Mouse (Mus musculus): ENCODE measurements at regions not wholly inside any gene's neighbourhood (a gene's known extent, or its start where the extent isn't known, plus 50 kb on each side); places are given as distances from the start of the nearest gene placed in this dataset.
"Not testable (repeated sequence)": the region's sequence is repeated elsewhere in the genome, so short reads cannot be mapped to it uniquely, and the experiment has no call there.

DNA sequence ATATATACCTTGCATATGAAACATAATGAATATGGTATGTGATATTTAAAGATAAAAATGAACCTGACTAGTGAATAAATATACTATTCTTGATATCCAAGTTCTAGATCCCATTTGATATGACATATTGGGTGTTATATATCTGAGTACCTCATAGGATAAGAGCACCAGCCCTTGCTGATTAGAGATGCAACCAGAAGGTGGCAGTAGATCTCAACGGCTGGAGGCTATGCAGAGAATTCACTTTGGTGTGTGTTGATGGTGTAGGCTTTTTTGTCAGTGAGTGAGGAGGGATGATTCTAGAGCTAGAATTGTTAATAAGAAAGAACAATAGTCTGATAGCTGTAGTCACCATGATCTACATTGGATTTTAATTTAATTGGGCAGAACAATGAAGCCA is 729.2 kb upstream of the Olfr1507 start:
- DNase-seq (ENCODE audit: low spot score in 2 of 2) = not testable (repeated sequence)

DNA sequence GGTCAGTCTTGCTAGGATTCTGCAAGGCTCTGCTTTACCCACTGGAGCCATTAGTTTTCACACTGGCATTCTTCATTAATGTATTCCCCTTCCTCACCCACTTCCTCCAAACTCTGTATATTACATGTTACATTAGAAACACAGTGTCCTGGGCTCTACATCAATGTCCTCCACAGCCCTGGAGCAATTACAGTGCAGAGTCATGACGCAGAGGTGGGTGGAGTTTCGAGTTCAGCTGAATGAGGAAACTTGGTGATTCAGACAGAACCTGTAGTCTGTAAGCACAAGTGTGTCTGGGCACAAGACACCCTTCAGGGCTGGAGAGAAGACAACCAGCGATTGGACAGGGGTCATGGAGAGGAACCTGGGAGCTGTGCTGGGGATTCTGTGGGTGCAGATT is 715.0 kb upstream of the Olfr1507 start:
- not testable (repeated sequence) for DNase-seq (ENCODE audit: low spot score in 2 of 2)

DNA sequence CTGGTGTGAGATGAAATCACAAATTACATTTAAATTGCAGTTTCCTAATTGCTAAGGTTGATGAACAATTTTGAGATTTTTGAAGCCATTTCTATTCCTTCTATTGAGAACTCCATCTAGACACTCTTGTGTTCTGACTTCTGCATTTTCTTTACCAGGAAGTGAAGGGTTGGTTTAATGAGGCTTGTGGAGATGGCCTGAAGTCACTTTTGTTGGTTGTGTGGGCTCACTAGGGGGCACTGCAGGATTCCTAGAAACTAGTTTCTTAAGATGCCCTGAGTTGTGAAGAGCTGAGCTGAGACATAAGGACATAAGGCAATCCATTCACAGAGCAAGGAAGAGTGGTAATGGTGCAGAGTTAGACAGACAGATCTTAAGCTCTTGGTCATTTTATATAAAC is 713.7 kb upstream of the Olfr1507 start:
- DNase-seq (ENCODE audit: low spot score in 2 of 2) = not testable (repeated sequence)

DNA sequence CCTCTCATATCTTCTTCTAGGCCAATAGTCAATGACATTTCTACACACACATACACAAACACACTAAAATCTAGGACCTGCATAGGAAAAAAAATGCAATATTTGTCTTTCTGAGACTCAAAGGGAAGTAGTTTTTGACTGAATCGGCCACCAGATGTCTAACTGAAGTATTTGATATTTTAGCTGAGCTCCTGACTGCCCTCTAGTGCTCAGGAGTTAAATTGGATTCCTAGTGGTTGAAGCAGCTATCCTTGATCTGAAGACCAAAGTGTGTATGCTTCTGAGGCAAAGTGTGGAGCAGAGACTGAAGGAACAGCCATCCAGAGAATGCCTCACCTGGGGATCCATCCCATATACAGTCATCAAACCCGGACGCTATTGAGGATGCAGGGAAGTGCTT is 695.4 kb upstream of the Olfr1507 start:
- DNase-seq (ENCODE audit: low spot score in 2 of 2) = not testable (repeated sequence)

DNA sequence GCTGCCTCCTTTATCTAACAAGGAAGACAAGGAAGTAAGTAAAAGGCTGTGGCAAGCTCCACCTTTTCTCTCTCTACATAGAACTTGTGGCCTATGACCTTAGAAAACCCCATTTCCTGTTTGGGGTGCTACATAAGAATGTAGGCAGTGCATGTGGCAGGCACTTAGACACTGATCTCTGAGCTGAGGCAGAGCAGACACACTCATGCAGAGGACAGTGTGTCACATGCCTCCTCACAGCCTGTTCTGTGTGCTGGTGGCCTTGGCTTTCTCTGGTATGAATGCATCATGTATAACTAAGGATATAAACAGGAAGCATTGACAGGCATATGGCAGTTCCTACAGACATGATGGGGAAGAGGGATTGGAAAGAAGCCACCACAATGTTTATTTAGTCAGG is 678.5 kb upstream of the Olfr1507 start:
- not testable (repeated sequence) for DNase-seq (ENCODE audit: low spot score in 2 of 2)

DNA sequence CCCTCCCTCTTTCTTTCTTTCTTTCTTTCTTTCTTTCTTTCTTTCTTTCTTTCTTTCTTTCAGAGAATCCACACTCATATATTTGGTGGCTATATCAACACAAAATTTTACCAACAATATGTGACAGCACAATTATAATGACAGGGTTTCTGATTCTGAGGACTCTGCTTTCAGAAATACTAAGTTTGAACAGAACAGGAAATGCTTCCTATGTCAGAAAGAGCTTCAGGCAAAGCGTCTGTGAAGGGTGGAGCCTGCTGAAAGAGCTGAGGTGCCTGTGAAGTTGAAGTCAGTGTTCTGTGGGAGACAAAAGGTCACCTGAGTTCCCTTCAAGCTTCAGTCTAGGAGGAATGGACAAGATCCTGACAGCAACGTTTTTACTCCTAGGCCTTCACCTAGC is 670.8 kb upstream of the Olfr1507 start:
- not testable (repeated sequence) for DNase-seq (ENCODE audit: low spot score in 2 of 2)

DNA sequence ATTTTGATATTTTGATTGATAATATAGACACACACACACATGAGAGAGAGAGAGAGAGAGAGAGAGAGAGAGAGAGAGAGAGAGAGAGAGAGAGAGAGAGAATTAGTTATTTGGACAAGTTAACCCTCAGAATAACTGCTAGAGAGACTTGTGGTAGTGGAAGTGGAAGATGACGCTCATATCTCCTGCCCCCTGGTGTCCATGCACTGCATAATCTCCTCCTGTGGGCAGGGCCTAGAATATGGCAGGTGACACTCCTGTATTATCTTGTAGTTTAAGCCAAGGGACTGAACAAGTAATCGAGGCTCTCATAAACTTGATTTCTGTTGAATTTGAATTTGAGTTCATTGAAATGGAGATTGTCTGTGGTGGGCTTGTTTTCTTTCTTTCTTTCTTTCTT is 663.5 kb upstream of the Olfr1507 start:
- not testable (repeated sequence) for DNase-seq (ENCODE audit: low spot score in 2 of 2)

DNA sequence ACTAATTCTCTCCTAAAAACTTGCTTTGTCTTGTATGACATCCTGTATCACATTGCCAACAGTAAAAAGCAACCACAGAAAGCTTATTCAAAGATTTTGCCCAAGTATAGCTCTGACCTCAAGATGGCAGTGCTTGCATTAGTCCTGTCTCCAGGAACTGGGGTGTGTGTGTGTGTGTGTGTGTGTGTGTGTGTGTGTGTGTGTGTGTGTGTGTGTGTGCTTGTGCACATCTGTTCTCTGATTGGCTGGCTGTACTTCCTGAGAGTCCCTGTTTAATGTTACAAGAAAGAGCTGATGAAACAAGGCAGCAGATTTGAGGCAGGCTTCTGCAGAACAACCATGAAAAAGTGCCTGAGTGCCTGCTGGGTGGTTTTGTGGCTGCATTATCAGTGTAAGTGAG is 639.2 kb upstream of the Olfr1507 start:
- not testable (repeated sequence) for DNase-seq (ENCODE audit: low spot score in 2 of 2)

DNA sequence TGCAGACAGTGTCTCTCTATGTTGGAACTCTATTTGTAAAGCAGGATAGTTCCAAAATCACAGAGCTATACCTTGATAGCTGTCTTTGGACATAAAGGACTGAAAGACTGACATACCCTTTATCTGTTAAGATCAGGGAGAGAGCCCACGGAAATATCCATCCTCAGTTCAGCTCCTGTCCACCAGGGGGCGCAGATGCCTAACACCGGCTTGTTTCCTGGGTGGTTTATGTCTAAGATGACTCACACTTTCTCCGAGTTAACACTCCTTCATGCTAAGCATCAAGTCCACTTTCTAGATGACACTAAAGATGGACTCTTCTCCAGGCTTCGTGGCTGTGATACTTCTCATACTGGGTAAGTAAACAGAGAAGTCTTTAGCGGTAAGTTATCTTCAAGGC is 636.8 kb upstream of the Olfr1507 start:
- DNase-seq (ENCODE audit: low spot score in 2 of 2) = peak in 1 of 2 experiments; percentile 9

DNA sequence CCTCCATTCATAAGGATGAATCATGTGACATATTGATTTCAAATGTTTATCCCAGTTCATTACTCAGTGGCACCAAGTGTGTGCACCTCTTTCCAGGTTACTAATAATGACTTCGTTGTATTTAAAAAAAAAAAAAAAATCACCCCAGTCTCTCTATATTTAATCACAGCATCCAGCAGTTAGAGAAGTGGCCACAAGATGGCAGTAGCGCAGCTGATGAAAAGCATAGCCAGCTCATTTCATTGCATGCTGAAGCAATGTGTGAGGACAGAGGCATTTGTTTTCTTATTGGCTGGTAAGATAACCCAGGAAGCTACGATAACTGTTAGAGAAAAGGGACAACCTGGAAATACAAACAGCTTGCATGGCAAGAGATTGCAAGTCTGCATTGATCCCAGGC is 626.2 kb upstream of the Olfr1507 start:
- peak in 1 of 2 experiments; percentile 9 for DNase-seq (ENCODE audit: low spot score in 2 of 2)

DNA sequence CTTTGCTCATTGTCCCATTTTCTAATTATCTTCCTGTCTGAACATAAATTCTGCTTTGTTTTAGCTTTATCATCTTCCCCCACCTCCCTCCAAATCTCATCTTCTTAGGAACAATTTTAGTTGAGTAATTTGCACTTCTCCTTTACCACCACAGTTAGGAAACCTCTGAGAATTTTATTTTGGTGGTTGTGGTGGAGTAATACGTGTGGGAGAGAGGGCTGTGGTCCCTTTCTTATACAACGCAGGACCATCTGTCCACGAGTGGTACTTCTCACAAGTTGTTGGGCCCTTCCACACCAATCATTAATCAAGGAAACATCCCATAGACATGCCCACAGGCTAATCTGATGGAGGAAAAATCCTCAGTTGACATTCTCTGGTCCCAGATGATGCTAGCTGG is 614.2 kb upstream of the Olfr1507 start:
- DNase-seq (ENCODE audit: low spot score in 2 of 2) = not testable (repeated sequence)

DNA sequence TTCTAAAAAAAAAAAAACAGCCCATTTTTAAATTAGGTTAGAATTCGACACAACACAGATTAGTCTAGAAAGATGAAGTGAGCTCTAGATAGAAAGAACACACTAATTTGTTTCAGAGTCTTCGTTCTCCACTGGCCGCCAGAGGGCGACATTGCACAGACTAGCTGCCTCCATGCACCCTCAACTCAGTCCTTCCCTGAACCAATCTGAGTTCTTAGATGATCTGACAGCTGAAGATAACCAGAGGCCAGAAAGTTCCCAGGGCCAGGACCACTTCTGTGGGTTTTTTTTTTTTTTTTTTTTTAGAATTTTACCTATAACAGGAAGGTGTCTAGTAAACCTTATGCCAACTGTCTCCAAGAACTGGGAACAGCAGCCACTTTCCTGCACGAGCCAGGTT is 605.8 kb upstream of the Olfr1507 start:
- not testable (repeated sequence) for DNase-seq (ENCODE audit: low spot score in 2 of 2)

DNA sequence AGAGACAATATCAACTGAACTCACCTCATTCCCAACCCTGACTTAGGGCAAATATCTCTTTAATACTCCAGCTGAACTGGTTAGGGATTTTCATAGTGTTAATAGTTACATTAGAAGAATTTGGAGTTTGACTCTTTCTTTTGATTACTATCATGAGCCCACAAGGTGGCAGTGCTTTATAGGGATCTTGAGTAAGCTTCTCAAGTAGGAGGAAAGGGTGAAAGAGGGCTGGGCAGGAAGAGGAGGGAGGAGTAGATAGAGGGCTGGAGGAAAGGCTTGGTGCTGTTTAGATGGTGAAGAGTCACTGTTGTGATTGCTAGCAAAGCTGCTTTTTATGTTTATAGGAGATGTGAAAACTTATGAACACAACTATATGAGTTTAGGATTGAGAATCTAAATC is 595.4 kb upstream of the Olfr1507 start:
- not testable (repeated sequence) for DNase-seq (ENCODE audit: low spot score in 2 of 2)

DNA sequence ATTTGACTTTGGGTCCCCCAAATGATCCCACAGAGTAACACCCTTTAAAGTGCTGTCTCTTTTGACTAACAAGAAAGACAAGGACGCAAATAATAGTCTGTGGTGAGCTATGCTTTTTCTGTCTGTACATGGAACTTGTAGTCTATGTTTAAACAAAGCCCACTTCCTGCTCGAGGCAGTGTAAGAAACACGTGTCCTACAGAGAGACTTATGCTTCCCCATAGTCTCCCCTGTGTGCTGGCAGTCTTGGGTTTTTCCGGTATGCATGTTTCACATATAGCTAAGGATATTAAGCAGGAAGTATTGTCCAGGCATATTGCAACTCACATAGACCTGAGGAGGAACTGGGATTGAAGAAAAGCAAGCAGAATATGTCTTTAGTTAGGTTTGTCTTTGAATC is 586.3 kb upstream of the Olfr1507 start:
- not testable (repeated sequence) for DNase-seq (ENCODE audit: low spot score in 2 of 2)

DNA sequence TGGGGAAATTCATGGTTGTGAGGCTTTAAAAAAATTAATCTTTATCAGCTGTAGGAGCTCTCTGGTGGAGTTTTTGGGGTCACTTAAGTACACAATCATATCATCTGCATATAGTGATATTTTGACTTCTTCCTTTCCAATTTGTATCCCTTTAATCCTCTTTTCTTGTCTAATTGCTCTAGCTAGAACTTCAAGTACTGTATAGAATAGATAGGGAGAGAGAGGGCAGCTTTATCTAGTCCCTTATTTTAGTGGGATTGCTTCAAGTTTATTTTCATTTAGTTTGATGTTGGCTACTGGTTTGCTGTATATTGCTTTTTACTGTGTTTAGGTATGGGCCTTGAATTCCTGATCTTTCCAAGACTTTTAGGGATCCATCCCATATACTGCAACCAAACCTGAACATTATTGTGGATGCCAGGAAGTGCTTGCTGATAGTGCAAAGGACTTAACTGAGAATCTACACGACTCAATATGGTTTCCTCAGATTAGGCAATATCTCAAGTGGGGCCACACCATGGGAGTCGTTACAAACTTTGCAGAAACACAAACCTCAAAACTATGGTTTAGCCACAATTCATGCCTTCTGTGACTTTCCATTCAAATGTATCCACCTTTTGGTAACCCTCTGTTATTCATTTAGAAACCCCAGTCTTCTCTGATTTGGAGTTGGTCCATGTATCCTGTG is 585.6 kb upstream of the Olfr1507 start:
- not testable (repeated sequence) for DNase-seq (ENCODE audit: low spot score in 2 of 2)

DNA sequence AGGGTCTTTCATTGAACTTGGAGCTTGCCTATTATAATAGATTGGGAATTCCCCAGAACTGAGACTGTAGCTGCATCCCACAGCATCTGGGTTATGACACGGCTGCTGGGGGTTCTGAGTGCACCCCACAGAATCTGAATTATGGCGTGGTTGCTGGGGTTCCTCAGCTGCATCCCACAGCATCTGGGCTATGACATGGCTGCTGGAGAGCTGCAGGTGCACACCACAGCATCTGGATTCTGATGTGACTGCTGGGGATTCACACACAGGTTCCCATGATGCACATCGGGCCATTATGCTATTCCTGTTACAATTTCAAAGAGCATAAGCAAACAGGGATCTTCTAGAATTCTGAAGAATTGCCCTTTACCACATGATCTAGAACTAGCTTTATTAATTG is 585.0 kb upstream of the Olfr1507 start:
- DNase-seq (ENCODE audit: low spot score in 2 of 2) = not testable (repeated sequence)

DNA sequence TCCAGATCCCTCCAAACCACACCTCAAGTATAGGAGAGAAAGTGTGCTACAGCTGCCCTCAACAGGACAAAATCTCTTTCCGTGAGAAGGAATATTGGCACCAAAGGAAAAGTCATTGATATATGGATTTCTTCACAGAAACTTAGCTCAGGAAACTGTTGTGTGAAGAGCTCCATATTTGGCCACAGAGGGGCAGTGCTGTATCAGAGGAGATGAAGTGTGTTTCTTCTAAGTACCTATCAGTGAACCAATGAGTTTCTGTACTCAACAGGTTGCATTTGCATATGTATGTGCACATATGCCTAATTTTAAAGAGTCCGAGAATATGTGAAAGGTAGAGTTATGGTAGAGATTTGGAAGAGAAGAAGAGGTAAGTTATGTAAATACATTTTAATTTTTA is 580.4 kb upstream of the Olfr1507 start:
- DNase-seq (ENCODE audit: low spot score in 2 of 2) = not testable (repeated sequence)

DNA sequence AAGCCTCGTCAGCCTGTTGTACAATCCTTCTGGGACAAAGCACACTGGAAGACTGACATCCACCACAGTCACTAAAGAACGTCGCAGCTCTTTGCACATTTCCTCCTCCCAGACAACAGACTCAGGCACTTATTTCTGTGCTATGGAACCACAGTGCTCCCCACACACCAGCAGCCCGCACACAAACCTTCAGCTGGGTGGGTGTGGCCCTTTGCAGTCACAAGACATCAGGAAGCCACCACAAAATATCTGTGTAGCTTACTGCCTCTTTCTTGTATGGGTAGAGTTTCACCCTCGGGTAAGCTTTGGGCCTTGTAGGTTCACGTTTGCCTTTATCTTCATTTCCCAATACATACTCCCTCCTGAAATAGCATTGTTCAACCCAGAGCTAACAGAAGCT is 577.6 kb upstream of the Olfr1507 start:
- DNase-seq (ENCODE audit: low spot score in 2 of 2) = not testable (repeated sequence)

DNA sequence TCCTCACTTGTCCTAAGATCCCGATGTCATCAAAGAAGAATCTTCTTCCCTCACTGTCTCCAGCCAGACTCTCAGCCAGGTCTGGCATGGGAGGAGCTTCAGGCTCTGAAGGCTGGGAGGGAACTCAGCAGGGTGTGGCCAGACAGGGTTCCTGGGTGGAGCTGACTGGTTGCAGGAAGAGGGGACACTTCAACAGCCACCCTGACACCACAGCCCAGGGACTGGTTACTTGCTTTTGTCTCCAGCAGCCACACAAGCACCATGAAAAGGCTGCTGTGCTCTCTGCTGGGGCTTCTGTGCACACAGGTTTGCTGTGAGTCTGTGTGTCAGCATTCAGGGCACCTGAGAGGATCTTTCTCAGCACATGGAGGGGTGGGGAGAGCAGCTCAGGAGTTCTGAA is 577.0 kb upstream of the Olfr1507 start:
- not testable (repeated sequence) for DNase-seq (ENCODE audit: low spot score in 2 of 2)

DNA sequence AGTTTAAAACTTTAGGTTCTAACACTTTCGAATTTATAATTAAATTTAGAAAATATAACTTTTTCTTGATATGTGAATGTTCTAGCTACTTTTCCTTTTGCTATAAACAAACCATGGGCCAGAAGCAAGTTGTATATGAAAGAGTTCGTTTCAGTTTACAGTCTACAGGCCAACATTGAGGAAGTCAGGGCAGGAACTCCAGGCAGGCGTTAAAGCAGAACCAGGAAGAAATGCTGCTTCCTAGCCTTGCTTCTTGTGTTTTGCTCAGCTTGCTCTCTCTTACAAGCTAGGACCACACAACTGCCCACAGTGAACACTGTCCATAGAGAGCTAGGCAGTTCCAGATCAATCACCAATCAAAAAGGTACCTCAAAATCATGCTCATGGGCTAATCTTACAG is 558.9 kb upstream of the Olfr1507 start:
- not testable (repeated sequence) for DNase-seq (ENCODE audit: low spot score in 2 of 2)

DNA sequence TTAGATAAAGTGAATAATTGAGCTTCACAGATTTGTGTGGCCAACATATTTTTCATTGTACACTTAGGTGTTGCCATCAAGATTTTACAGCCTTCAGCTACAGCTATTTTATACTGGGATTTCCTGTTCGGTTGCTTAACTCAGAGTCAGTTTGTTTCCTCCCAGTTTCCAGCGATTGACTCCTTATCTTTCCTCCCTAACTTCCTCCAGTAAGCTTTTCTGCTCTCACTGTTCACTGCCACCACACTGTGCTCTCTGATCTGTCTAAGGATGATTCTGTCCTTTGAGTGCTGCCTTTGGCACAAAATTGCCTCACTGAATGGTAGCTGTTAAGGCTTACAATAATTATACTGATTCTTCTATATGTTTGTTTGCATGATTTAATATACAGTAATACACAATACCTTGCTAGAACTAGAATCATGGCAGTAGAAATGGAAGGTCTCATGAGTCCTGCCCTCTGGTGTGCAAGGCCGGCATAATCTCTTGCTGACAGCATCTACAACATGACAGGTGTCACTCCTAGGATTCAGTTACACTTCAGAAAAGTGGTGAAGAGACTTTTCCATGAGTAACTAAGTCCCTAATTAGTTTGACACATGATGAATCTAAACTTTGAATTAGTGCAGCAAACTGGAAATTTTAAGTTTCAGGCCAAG is 558.0 kb upstream of the Olfr1507 start:
- not testable (repeated sequence) for DNase-seq (ENCODE audit: low spot score in 2 of 2)

DNA sequence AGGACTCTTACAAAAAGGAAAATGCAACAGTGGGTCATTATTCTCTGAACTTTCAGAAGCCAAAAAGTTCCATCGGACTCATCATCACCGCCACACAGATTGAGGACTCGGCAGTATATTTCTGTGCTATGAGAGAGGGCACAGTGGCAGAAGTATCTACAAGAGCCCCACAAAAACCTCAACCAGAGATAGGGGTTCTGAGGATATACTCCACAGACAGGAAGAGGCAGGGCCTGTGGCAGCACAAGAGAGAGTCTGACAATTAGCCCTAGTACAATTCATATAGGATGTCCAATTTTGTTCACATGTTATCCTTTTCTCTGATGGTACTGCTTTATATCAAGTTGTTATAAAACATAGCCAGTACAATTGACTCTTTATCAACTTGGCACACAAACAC is 552.1 kb upstream of the Olfr1507 start:
- DNase-seq (ENCODE audit: low spot score in 2 of 2) = not testable (repeated sequence)

DNA sequence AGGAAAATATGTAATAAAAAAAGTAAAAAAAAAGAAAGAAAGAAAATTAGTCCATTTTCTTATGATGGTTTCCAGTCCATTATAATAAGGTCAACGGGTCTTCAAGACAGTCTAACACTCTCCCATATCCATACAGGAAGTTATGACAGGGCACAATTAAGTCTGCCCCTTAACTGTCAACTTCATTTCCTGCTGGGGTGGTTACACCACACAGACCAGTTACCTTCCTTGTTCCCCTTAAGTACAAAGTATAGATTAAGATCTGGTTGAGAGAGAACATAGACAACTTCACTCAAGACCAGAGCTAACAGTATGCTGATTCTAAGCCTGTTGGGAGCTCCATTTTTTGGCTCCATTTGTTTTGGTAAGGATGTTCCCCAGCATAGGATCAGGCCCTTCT is 551.4 kb upstream of the Olfr1507 start:
- DNase-seq (ENCODE audit: low spot score in 2 of 2) = not testable (repeated sequence)

All from gastrocnemius, postnatal 4 days (tissue).